10 mouse cellular contexts compared by ENCODE assay signal in the genomic region with DNA sequence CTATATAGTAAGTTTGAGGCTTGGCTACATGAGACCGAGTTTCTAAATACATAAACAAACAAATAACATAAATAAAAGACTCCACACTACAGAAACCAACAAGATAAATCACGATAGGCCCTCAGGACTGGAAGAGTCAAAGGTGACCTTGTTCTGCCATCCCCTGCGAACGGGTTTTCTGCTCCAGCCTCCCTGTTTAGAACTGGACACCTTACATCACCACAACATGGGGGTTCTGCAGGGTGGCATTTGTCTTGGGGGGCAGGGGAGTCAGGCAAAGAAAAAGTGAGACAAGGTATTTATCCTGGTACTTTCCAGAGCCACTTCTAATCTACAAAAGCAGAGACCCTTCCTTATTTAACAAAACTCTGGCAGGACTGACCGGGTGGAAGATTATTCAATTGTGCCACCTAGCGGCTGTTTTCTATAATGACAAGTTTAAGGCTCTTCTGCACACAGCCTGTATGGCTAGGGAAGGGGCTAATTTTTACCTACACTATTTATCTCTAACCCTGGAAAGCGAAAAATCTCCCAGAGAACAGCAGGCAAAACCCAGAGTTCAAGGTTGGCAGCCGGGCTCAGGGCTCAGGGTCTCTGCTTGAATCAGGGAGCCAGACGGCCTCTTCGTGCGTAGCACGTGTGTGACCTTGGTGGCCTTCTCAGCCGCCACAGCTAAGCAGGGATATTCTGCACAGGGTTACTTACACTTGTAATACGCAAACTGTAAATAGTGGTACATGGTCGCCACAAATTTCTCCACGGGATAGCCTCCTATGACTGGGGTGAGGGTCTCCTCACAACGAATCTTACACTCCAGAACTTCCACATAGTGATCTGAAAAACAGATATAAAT. TPM values are rescaled to one million over a fixed set of nuclear protein-coding genes. Genes with fewer than 3 reads are reported as not detected.
DNase-seq lines count a peak whose midpoint lies in the region; ATAC-seq and TF ChIP-seq lines count a peak whose summit lies in the region.
"Had no signal": no experiment of that assay in that cellular context is flagged by ENCODE, and none has a peak within 500 bp of the region (broad histone marks: within the 10 kb centered on the region; RNA-seq: fewer than 3 reads in every experiment).

No protein-coding gene starts in this region.

- DNase-seq in adrenal gland, adult 2 months, result peak; percentile 64
- DNase-seq in adrenal gland, postnatal 4 days (ENCODE audit: low spot score in 2 of 2), result no peak
- peak; percentile 62 for DNase-seq in thymus, postnatal 0 days (ENCODE audit: low spot score)
- DNase-seq in thymus, adult 18-20 months, result no peak
- DNase-seq in forebrain, postnatal 0 days, result peak; percentile 82
- peak; percentile 34 to 46 for DNase-seq in kidney, postnatal 36 days
- DNase-seq in spleen, postnatal 10 days (ENCODE audit: low spot score in 2 of 2), result no peak

- no peak overlapping the region for H3K4me2 ChIP-seq in forebrain, postnatal 0 days (ENCODE audit: low read depth)
- no peak overlapping the region for H3K4me2 ChIP-seq in midbrain, embryonic 15.5 days

- 71% methylated on average over 17 of the region's 17 CpGs for WGBS in forebrain, postnatal 0 days
- 70% methylated on average over 17 of the region's 17 CpGs for WGBS in midbrain, embryonic 15.5 days

- H3K4me1 ChIP-seq in forebrain, postnatal 0 days (ENCODE audit: insufficient read depth), result no peaks in the 10 kb centered on the region
- H3K4me1 ChIP-seq in midbrain, embryonic 15.5 days, result no peaks in the 10 kb centered on the region

- H3K27ac ChIP-seq in forebrain, postnatal 0 days (ENCODE audit: low read depth, low read length), result no peak overlapping the region
- no peak overlapping the region for H3K27ac ChIP-seq in midbrain, embryonic 15.5 days

- no peak overlapping the region for H3K4me3 ChIP-seq in forebrain, postnatal 0 days (ENCODE audit: low read depth, low read length)
- H3K4me3 ChIP-seq in midbrain, embryonic 15.5 days, result no peak overlapping the region

- TF ChIP-seq CTCF in forebrain, postnatal 0 days (IDR thresholded peaks at IDR 0.05; ENCODE audit: low read depth), result peak; percentile 71

- peak; percentile 72 for ATAC-seq in forebrain, postnatal 0 days
- 0 out of 2 replicates have a peak, but pooled peaks have one; percentile 50 for ATAC-seq in midbrain, embryonic 15.5 days (replicated peaks)

- H3K9ac ChIP-seq in forebrain, postnatal 0 days, result no peak overlapping the region
- no peak overlapping the region for H3K9ac ChIP-seq in midbrain, embryonic 15.5 days

- no peaks in the 10 kb centered on the region for H3K9me3 ChIP-seq in forebrain, postnatal 0 days (ENCODE audit: low read length)
- no peaks in the 10 kb centered on the region for H3K9me3 ChIP-seq in midbrain, embryonic 15.5 days

- H3K36me3 ChIP-seq in forebrain, postnatal 0 days (ENCODE audit: insufficient read depth), result 0 out of 2 replicates have a peak, but pooled peaks cover 5% of the 10 kb centered on the region
- H3K36me3 ChIP-seq in midbrain, embryonic 15.5 days (replicated peaks), result no peaks in the 10 kb centered on the region

- no peaks in the 10 kb centered on the region for H3K27me3 ChIP-seq in forebrain, postnatal 0 days (ENCODE audit: insufficient read depth, low read length)
- H3K27me3 ChIP-seq in midbrain, embryonic 15.5 days (replicated peaks), result no peaks in the 10 kb centered on the region

RNA-seq across cellular contexts. Expression of gene Crtap, which starts 9.4 kb away (rescaled TPM):
- total RNA-seq in adrenal gland, adult 2 months (2021), result 100 to 1,000 TPM; 102 to 103 TPM
- 405 and 495 TPM in 2 replicates for polyA plus RNA-seq in adrenal gland, adult 2 months (2012; rRNA removed)
- total RNA-seq in adrenal gland, postnatal 4 days (2021), result 100 to 1,000 TPM; 155 to 160 TPM
- 28.3 and 29.5 TPM in 2 replicates for polyA plus RNA-seq in thymus, postnatal 0 days (2015; fragmentation: Nextera tagmentation; extraction: Ambion mirVana)
- 7.0 and 14.2 TPM in 2 replicates for total RNA-seq in forebrain, postnatal 0 days (2014; rRNA removed)
- 23.8 and 25.5 TPM in 2 replicates for polyA plus RNA-seq in forebrain, postnatal 0 days (2015; fragmentation: Nextera tagmentation; extraction: Ambion mirVana)
- 22.9 TPM in 2 replicates for polyA plus RNA-seq in midbrain, embryonic 15.5 days (2015; fragmentation: Nextera tagmentation; extraction: Ambion mirVana)

RNA-seq across cellular contexts. Expression of gene Glb1, which starts 19.8 kb away (rescaled TPM):
- 10 to 100 TPM; 30.9 to 34.1 TPM for total RNA-seq in adrenal gland, adult 2 months (2021)
- 30.8 and 42.0 TPM in 2 replicates for polyA plus RNA-seq in adrenal gland, adult 2 months (2012; rRNA removed)
- total RNA-seq in adrenal gland, postnatal 4 days (2021), result 10 to 100 TPM; 38.7 to 45.5 TPM
- 34.7 and 35.0 TPM in 2 replicates for polyA plus RNA-seq in thymus, postnatal 0 days (2015; fragmentation: Nextera tagmentation; extraction: Ambion mirVana)
- 21.8 and 26.1 TPM in 2 replicates for total RNA-seq in forebrain, postnatal 0 days (2014; rRNA removed)
- polyA plus RNA-seq in forebrain, postnatal 0 days (2015; fragmentation: Nextera tagmentation; extraction: Ambion mirVana), result 27.5 and 32.3 TPM in 2 replicates
- 26.9 and 27.3 TPM in 2 replicates for polyA plus RNA-seq in midbrain, embryonic 15.5 days (2015; fragmentation: Nextera tagmentation; extraction: Ambion mirVana)

RNA-seq across cellular contexts. Expression of gene Tmppe, which starts 19.8 kb away (rescaled TPM):
- 1 to 10 TPM; 5.3 to 7.7 TPM for total RNA-seq in adrenal gland, adult 2 months (2021)
- polyA plus RNA-seq in adrenal gland, adult 2 months (2012; rRNA removed), result 6.2 and 7.1 TPM in 2 replicates
- total RNA-seq in adrenal gland, postnatal 4 days (2021), result 10 to 100 TPM; 10.6 to 10.8 TPM
- polyA plus RNA-seq in thymus, postnatal 0 days (2015; fragmentation: Nextera tagmentation; extraction: Ambion mirVana), result 9.1 and 9.6 TPM in 2 replicates
- 4.5 and 5.5 TPM in 2 replicates for total RNA-seq in forebrain, postnatal 0 days (2014; rRNA removed)
- 4.6 and 6.8 TPM in 2 replicates for polyA plus RNA-seq in forebrain, postnatal 0 days (2015; fragmentation: Nextera tagmentation; extraction: Ambion mirVana)
- polyA plus RNA-seq in midbrain, embryonic 15.5 days (2015; fragmentation: Nextera tagmentation; extraction: Ambion mirVana), result 10.4 and 11.0 TPM in 2 replicates

RNA-seq across cellular contexts. Expression of gene Bcl2a1c, which starts 51.2 kb away (rescaled TPM):
- total RNA-seq in adrenal gland, adult 2 months (2021), result not detected
- polyA plus RNA-seq in adrenal gland, adult 2 months (2012; rRNA removed), result not detected in 2 replicates
- total RNA-seq in adrenal gland, postnatal 4 days (2021), result not detected
- 3.7 and 4.1 TPM in 2 replicates for polyA plus RNA-seq in thymus, postnatal 0 days (2015; fragmentation: Nextera tagmentation; extraction: Ambion mirVana)
- total RNA-seq in forebrain, postnatal 0 days (2014; rRNA removed), result not detected in 2 replicates
- not detected in 2 replicates for polyA plus RNA-seq in forebrain, postnatal 0 days (2015; fragmentation: Nextera tagmentation; extraction: Ambion mirVana)
- polyA plus RNA-seq in midbrain, embryonic 15.5 days (2015; fragmentation: Nextera tagmentation; extraction: Ambion mirVana), result not detected in 2 replicates
- polyA plus RNA-seq: C2C12; heart, embryonic 14.5 days had no signal

Comparison
In these comparisons a context has a peak if more than half of its experiments do, and no peak if none do; other contexts are left out.
1. DNase-seq: peak in adrenal gland, adult 2 months (single experiment), thymus, postnatal 0 days (single experiment), forebrain, postnatal 0 days (single experiment) and kidney, postnatal 36 days (2 of 2); none in adrenal gland, postnatal 4 days (0 of 2), thymus, adult 18-20 months (0 of 2) and spleen, postnatal 10 days (0 of 2).
2. RNA of gene Crtap, which starts 9.4 kb away (polyA plus RNA-seq): 405 to 495 TPM in adrenal gland, adult 2 months; 28.3 to 29.5 TPM in thymus, postnatal 0 days, 23.8 to 25.5 TPM in forebrain, postnatal 0 days and 22.9 TPM in midbrain, embryonic 15.5 days; every median in the first group is over 10 times any median in the second.